In the genomic region with DNA sequence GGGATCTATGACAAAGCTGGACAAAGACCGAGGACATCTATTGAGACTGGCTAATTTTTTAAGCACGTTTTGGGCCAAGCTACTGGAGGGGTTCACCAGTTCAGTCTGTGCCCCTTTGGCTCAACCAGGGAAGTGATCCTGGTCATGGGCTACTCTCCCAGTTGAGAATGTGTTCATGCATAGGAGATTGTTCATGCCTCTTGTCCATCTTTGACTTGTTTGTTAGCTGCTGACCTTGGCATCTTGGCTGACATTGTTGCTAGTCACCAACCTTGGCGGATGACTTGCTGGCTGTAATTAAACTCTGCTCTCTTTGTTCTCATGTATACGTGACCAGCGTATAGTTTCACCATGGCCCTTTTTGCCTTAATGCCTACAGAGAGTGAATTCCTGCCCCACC, we compare ENCODE assay signal across 16 mouse cellular contexts.
A peak's percentile ranks its signal among the peaks of the same experiment; 100 is the strongest.
DNase-seq lines count a peak whose midpoint lies in the region.
"Had no signal": no experiment of that assay in that cellular context is flagged by ENCODE, and none has a peak within 500 bp of the region (broad histone marks: within the 10 kb centered on the region; RNA-seq: fewer than 3 reads in every experiment).

No protein-coding gene starts in this region.

- WGBS in heart, embryonic 10.5 days: 85% methylated on average over 5 of the region's 5 CpGs

- H3K4me3 ChIP-seq in heart, embryonic 10.5 days: no peak overlapping the region
- H3K4me3 ChIP-seq: embryonic facial prominence, embryonic 12.5 days; forebrain, embryonic 15.5 days; hindbrain, embryonic 13.5 days had no signal

- H3K36me3 ChIP-seq in heart, embryonic 10.5 days: no peaks in the 10 kb centered on the region
- H3K36me3 ChIP-seq: embryonic facial prominence, embryonic 12.5 days; forebrain, embryonic 15.5 days; hindbrain, embryonic 13.5 days had no signal

- no peaks in the 10 kb centered on the region for H3K27me3 ChIP-seq in heart, embryonic 10.5 days (ENCODE audit: insufficient read depth, poor library complexity, severe bottlenecking)
- H3K27me3 ChIP-seq: embryonic facial prominence, embryonic 12.5 days; forebrain, embryonic 15.5 days; hindbrain, embryonic 13.5 days had no signal

- no peak overlapping the region for H3K27ac ChIP-seq in heart, embryonic 10.5 days
- H3K27ac ChIP-seq: embryonic facial prominence, embryonic 12.5 days; forebrain, embryonic 15.5 days; hindbrain, embryonic 13.5 days; hindbrain, postnatal 0 days had no signal

- H3K4me1 ChIP-seq in heart, embryonic 10.5 days: no peaks in the 10 kb centered on the region
- H3K4me1 ChIP-seq: embryonic facial prominence, embryonic 12.5 days; forebrain, embryonic 15.5 days; hindbrain, embryonic 13.5 days had no signal

- peak; percentile 81 for DNase-seq in adrenal gland, adult 2 months
- no peak for DNase-seq in adrenal gland, postnatal 4 days (ENCODE audit: low spot score in 2 of 2)
- DNase-seq in heart, adult 8-10 months (ENCODE audit: low spot score): peak; percentile 35
- DNase-seq in heart, embryonic 10.5 days (ENCODE audit: low spot score): no peak
- peak; percentile 46 for DNase-seq in adrenal gland, adult 8-10 months
- DNase-seq in adrenal gland, postnatal 25 days: peak; percentile 19
- DNase-seq in left cerebral cortex, adult 11 months (ENCODE audit: low spot score): no peak
- DNase-seq: cerebellum, adult 11-12 months; cerebellum, adult 9-10 months; cerebellum, postnatal 25 days; gastrocnemius, postnatal 36 days; kidney, adult 18-20 months had no signal

- H3K9me3 ChIP-seq in heart, embryonic 10.5 days: no peaks in the 10 kb centered on the region
- H3K9me3 ChIP-seq: embryonic facial prominence, embryonic 12.5 days; forebrain, embryonic 15.5 days; hindbrain, embryonic 13.5 days had no signal

Comparison
In these comparisons a context has a peak if more than half of its experiments do, and no peak if none do; other contexts are left out.
1. DNase-seq: peak in adrenal gland, adult 2 months (single experiment), heart, adult 8-10 months (single experiment), adrenal gland, adult 8-10 months (single experiment) and adrenal gland, postnatal 25 days (single experiment); none in adrenal gland, postnatal 4 days (0 of 2), heart, embryonic 10.5 days (single experiment) and left cerebral cortex, adult 11 months (single experiment).